Mouse (Mus musculus): ENCODE data around the gene Mup14. TPM values are rescaled to one million over a fixed set of nuclear protein-coding genes. Genes with fewer than 3 reads are reported as not detected.
"Not testable (repeated sequence)": the region's sequence is repeated elsewhere in the genome, so short reads cannot be mapped to it uniquely, and the experiment has no call there.

Gene Mup14
- total RNA-seq (2021): not detected

- not testable (repeated sequence) for DNase-seq (ENCODE audit: extremely low spot score in 1 of 2, low spot score in 1 of 2)
Measured at GRCm38 (mm10) chr4:61303900-61304299, at the start of gene Mup14. TSS of gene Mup14 (minus strand) at chr4:61304000.

GRCm38 (mm10) chr4:61338108-61338507 is 34.3 kb upstream of the Mup14 start:
- DNase-seq (ENCODE audit: extremely low spot score in 1 of 2, low spot score in 1 of 2): not testable (repeated sequence)

Other genes starting within 250 kb of the Mup14 start
- not detected for gene Mup13, start 75.7 kb downstream of the Mup14 start, total RNA-seq (2021)
- not detected for gene Mup15, start 135.7 kb upstream of the Mup14 start, total RNA-seq (2021)
- not detected for gene Mup16, start 215.5 kb upstream of the Mup14 start, total RNA-seq (2021)